Mouse (Mus musculus) retina, postnatal 7 days (tissue): ENCODE data around the gene Mllt3.

Experiments
- DNase-seq: peaks from one replicate; pipeline ENCODE4 v3.0.0-alpha.2; 2012; ENCODE audit warnings: low read depth, low spot score

The Mllt3 gene

DNA sequence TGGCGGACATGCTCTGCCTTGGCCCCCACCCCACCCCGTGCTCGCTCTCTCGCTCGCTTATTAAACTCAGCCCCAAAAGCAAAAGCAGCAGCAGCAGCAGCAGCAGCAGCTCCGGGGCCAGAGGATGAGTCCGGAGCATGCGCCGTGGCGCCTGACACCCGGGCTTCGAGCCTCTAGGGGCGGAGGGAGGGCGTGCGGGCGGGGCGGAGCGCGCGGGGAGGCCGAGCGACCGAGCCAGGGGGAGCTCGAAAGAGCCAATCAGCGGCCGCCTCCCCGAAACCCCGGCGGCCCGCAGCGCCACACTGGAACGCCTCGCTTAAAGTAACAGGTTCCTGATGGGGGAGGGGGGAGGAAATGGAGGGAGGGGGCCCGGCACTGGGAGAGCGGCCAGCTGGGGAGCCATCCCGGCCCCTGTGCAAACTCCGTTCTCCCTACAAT, at the start of gene Mllt3:
Gene Mllt3 (minus strand): TSS at position 149 of the 438 bp plus-strand sequence.
- peak; percentile 91 for DNase-seq

DNA sequence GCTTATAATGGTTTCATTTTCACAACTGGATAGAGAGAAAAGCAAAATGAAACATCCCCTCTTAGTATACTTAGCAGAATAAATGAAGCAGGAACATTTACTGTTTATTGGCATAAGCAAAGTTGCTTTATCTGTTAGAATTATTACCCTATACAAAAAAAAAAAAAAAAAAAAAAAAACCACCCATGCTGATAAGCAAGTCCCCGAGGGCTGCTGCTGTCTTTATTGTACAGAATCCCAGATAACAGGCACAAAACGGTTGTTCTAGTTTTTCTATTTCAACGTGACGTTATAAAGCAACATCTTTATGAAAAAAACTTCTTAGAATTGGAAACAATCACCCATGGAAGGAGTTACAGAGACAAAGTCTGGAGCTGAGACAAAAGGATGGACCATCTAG, 49.2 kb upstream of the Mllt3 start:
- no peak for DNase-seq

DNA sequence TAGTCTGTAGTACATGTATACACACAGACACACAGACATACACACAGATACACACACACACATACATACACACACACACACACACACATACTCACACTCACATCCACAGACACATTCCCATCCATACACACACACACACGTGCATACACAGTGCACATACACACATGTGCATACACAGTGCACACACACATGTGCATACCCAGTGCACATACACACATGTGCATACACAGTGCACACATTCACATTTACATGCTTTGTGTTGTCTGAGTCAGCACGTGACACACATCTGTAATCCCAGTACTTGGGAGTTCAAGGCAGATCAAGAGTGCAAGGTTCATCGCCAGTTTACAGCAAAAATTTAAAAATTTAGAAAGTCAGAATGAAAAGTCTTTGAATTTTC, 48.7 kb upstream of the Mllt3 start:
- no peak for DNase-seq

DNA sequence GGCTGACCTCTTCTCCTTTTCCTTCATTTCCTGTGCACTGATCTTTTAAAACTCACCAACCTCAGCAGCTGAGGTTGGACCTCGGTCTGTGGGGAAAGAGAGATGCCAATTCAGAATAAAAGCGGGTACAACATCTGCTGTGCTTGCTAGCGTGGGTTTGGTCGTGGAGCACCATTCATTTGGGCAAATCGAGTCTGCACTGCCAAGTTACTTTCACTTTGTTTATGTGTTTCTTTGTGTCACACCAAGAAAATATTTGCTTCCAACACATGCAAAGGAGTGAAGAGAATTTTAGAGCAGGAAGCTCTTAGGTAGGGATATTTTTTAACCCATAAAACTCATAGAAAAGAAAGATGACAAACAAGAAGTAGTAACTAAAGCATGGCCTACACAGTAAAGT, 48.3 kb upstream of the Mllt3 start:
- DNase-seq: no peak

DNA sequence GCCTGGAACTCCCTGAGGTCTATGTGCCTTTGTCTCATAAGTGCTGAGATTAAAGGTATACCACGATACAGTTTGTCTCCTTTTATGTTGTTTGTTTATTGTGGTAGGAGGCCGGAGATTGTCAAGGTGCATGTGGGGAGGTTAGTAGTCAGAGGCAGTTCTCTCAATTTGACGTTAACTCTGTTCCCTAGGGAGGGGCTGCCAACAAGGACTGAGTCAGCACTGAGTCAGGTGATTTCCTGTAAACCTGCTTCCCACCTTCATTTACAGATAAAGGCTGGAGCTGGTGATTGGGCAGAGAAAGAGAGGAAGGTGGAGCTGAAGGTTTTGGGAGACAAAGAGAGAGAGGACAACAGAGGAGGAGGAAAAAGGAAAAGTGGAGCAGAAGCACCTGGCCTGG, 45.8 kb upstream of the Mllt3 start:
- no peak for DNase-seq

GRCm38 (mm10) chr4:88075388-88075787, 42.2 kb upstream of the Mllt3 start:
- DNase-seq: no peak

GRCm38 (mm10) chr4:88046280-88046679, 13.1 kb upstream of the Mllt3 start:
- DNase-seq: no peak

DNA sequence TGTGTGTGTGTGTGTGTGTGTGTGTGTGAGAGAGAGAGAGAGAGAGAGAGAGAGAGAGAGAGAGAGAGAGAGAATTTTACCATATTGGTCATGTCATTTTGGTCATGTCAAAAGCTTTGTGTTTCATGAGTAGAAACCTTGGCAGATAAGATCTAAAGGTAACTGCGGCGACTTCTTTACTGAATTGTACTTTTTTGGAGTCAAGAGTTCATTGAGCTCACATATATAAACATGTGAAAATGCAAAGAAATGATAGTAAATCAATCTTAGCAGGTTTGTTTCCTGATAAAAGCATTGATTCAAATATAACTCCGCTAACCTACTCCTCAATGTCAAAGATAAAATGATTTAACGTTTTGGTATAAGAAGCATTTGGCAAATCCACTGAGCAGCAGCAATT, 12.0 kb upstream of the Mllt3 start:
- DNase-seq: no peak

DNA sequence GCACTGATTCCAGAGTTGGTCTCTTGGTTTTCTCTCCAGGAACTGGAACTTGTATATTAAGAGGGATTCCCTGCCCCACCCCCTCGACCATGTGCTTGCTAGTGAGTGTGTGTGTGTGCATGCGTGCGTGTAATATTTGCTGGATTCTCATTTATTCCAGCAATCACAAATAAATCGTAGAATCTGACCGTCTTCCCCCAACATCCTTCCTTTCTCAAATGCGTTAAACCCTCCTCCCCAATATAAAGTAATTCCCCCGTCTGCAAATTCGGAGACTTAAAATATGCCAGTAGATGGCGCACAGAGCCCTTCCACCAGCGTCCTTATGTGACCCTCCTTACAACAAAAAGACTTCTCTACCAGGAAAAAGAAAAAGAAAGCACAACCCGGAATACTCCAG, 2.2 kb upstream of the Mllt3 start:
- DNase-seq: no peak

DNA sequence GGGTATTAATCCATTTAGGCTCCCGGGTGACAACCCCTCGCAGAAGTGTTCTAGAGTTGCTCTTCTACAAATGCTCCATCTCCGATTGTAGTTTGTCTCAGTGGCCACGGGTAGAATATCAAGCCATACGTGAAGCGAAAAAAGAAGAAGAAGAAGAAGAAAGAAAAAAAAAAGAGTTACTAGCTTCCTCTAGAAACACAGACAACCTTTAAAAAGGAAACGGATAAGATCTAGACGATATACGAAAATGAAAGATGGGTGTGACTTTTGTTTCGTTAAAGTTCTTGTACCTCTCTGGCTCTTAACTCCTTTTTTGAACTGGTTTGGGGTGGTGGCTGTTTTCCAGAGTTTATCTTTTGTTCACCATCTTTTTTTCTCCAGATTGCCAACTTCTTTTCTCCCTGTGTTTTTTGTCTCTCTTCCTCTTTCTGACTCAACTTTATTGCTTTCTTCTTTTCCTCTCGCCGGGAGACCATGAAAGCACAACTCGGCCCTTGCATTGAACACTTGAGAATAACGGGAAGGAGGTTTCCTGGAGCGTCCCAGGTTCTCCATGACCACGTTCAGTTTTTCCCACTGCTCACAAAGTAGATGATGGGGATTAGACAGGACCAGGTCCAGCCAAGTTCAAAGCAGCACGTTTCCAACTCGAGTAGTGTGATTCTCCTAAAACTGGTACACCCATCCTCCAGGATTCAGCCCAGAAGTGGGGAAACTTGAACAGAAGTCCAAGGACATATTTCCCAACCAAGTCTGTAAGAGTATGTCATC, 1.4 kb upstream of the Mllt3 start:
- no peak for DNase-seq

DNA sequence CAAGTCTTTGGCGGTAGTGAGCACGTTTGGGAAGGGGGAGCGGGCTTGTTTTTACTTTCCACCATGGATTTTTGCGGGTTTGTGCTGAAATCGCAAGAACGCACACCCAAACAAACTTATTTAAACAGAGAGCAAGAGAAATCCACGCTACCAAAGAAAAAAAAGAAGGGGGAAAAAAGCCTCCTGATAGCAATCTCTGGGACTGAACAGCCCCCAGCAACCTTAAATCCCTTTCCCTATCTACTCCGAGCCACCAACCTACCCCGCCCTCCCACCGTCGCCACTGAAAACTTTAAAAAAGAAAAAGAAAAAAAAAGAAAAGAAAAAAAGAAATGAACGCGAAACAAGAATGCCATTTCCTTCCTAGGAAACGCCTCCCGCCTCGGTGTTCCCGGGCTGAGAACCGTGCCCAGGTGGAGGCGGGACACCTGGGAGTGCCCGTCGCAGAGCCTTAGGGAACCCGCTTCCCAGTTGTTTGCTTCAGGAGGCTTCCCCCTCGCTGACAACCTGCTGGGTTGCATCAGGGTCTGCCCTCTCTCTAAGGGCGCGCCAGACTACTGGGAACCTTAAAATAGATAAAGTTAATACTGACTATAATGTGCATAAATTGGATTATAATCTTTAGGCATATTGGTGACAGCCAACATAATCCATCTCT, 694 bp upstream of the Mllt3 start:
- no peak for DNase-seq

DNA sequence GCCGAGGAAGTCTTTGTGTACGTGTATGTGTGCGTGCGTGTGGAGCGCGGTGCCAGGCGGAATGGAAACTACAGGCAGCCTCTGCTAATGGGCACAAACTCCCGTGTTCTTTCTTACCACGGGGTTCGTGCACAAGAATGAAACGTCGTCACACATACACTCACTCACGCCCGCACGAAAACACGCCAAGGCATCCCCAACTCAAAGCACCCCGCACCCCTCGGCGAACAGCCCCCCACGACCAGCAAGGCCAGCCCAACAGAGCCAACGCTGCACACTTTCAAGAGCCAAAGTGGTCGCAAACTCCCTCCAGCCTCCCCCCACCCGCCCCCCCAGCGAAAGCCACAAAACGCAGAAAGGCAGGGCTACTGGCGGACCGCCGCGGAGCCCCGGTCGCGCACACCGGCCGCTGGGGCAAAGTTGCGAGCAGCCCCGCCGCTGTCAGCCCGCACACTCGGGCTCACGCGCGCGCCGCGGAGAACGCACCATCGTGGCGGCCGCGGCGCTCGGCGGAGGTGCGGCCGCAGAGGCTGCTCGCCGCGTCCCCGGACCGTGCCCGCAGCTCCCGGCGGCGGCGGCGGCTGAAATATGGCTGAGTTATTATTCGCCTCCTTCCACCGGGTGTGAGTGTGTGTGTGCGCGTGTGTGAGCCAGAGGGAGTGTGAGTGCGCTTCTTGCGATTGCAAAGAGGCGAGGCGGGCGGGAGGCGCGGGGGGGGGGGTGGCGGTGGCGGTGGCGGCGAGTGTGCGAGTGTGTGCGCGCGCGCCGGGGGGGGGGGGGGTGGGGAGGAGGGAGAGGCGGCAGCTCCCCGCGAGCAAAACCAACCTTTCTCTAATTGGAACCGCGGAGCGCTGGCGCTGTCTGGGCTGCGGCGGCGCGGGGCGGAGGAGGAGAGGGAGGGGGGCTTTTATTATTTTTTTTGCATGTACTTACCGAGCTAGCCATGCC, 739 bp downstream of the Mllt3 start:
- DNase-seq: peak; percentile 50

GRCm38 (mm10) chr4:88031211-88032150, 1.7 kb downstream of the Mllt3 start:
- no peak for DNase-seq

GRCm38 (mm10) chr4:88023567-88023966, 9.6 kb downstream of the Mllt3 start:
- DNase-seq: no peak

GRCm38 (mm10) chr4:88022623-88023022, 10.5 kb downstream of the Mllt3 start:
- no peak for DNase-seq

GRCm38 (mm10) chr4:88020421-88020820, 12.7 kb downstream of the Mllt3 start:
- DNase-seq: no peak

DNA sequence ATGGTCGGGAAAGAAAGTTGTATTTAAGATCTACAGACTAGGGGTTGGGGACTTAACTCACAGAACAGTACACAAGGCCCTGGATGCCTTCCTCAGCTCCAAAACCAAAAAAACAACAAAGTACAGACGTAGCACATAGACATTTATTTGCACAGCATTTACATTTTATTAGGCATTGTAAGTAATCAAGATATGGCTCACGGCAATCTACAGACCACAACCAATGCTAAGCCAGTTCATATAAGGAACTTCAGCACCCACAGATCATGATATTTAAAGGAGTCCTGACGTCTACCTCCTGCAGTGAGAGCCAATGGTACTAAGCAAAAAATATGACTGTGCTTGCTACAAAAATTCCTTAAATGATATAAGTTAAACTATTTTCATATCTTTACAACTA, 13.5 kb downstream of the Mllt3 start:
- no peak for DNase-seq

GRCm38 (mm10) chr4:88017452-88018350, 15.5 kb downstream of the Mllt3 start:
- DNase-seq: no peak

GRCm38 (mm10) chr4:88015765-88016164, 17.4 kb downstream of the Mllt3 start:
- DNase-seq: no peak

DNA sequence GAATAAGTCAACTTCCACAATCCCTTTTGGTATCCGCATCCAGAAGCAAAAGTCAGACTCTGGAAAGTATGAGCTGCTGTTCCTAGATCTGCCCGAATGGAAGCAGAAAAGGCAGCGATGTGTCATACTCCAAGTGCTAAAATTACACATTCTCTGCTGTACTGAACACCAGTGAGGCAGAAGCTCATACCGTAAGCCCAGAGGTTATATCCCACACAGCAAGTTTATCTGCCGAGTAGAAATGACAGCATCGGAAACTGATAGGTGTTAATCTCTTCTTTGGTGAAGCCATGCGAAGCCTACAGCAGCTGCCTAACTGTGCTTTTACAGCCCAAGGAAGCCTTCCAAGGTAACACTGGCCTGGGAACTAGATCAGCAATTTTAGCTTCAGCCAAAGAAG, 17.9 kb downstream of the Mllt3 start:
- DNase-seq: no peak
